24 mouse cellular contexts compared by ENCODE assay signal in the genomic region with DNA sequence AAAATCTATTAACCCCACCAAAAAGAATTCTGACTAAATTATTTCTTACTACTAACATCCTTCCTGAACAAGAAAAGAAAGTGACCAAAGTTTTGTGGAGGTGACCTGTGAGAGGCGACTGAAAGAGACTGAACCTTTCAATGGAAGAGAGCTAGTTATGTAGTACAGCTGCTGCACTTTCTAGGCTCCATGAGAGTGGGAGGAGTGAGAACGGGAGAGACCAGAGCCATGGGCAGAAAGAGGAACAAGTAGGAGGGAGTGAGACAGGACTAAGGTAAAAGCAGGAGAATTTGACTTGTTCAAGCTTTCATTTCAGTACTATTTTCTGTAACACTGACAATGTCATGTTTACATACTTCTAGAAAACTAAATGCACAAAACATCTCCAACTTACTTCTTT. TPM values are rescaled to one million over a fixed set of nuclear protein-coding genes. Genes with fewer than 3 reads are reported as not detected.
DNase-seq lines count a peak whose midpoint lies in the region; ATAC-seq lines count a peak whose summit lies in the region.
"Had no signal": no experiment of that assay in that cellular context is flagged by ENCODE, and none has a peak within 500 bp of the region (broad histone marks: within the 10 kb centered on the region; RNA-seq: fewer than 3 reads in every experiment).

No protein-coding gene starts in this region.

- intact Hi-C loops in left cerebral cortex, postnatal 4 days (cut with DNase I), result no loop called here

- DNase-seq in frontal cortex, postnatal 14 days (ENCODE audit: low spot score in 2 of 2), result no peak
- DNase-seq in left cerebral cortex, adult 18-20 months (ENCODE audit: low spot score in 2 of 2), result peak; percentile 31 to 48
- DNase-seq in left cerebral cortex, postnatal 4 days, result no peak
- DNase-seq in right cerebral cortex, adult 18-20 months, result peak; percentile 57
- DNase-seq in right cerebral cortex, postnatal 4 days, result no peak
- peak; percentile 75 for DNase-seq in brain, adult 2 months (ENCODE audit: low read depth, low spot score)
- DNase-seq in lung, adult 18-20 months, result no peak
- DNase-seq: adrenal gland, adult 8-10 months; adrenal gland, postnatal 25 days; cerebellum, adult 18-20 months; cerebellum, adult 9-10 months; cerebellum, postnatal 14 days; gastrocnemius, postnatal 10 days; gastrocnemius, postnatal 36 days; heart, adult 2 months; heart, postnatal 14 days; heart, postnatal 4 days had no signal

- peak; percentile 97 for ATAC-seq in frontal cortex, adult (ENCODE audit: low TSS enrichment)
- ATAC-seq: activated CD4-positive, CD25-positive, alpha-beta regulatory T cell, adult 4 months; forebrain, embryonic 13.5 days; forebrain, embryonic 16.5 days; hindbrain, postnatal 0 days had no signal

RNA-seq across cellular contexts. Expression of a gene that starts 8.2 kb away (rescaled TPM):
- 100 to 1,000 TPM; 158 to 165 TPM for total RNA-seq in left cerebral cortex, adult 18-20 months (2021)
- total RNA-seq in left cerebral cortex, postnatal 4 days (2021), result 100 to 1,000 TPM; 207 to 210 TPM

RNA-seq across cellular contexts. Expression of a gene that starts 26.1 kb away (rescaled TPM):
- total RNA-seq in left cerebral cortex, adult 18-20 months (2021), result 1 to 10 TPM; 6.1 to 7.4 TPM
- 10 to 100 TPM; 26.3 to 31.6 TPM for total RNA-seq in left cerebral cortex, postnatal 4 days (2021)

RNA-seq across cellular contexts. Expression of a gene that starts 32.8 kb away (rescaled TPM):
- total RNA-seq in left cerebral cortex, adult 18-20 months (2021), result not detected
- total RNA-seq in left cerebral cortex, postnatal 4 days (2021), result not detected
- total RNA-seq: adrenal gland, adult 8-10 months; adrenal gland, postnatal 25 days; gastrocnemius, adult 18-20 months; gastrocnemius, postnatal 10 days; gastrocnemius, postnatal 36 days; granulocyte monocyte progenitor cell, adult 5-6 weeks; heart, adult 2 months; heart, postnatal 14 days had no signal

RNA-seq across cellular contexts. Expression of a gene that starts 40.4 kb away (rescaled TPM):
- 100 to 1,000 TPM; 148 to 164 TPM for total RNA-seq in left cerebral cortex, adult 18-20 months (2021)
- total RNA-seq in left cerebral cortex, postnatal 4 days (2021), result 10 to 100 TPM; 61.2 to 67.7 TPM
- total RNA-seq: granulocyte monocyte progenitor cell, adult 5-6 weeks had no signal

Comparison
In these comparisons a context has a peak if more than half of its experiments do, and no peak if none do; other contexts are left out.
1. DNase-seq: peak in left cerebral cortex, adult 18-20 months (2 of 2), right cerebral cortex, adult 18-20 months (single experiment) and brain, adult 2 months (single experiment); none in frontal cortex, postnatal 14 days (0 of 2), left cerebral cortex, postnatal 4 days (single experiment), right cerebral cortex, postnatal 4 days (single experiment) and lung, adult 18-20 months (0 of 2).